Mouse (Mus musculus) layer of hippocampus, postnatal 36 days (tissue): ENCODE measurements around the gene Siglec1. TPM values are rescaled to one million over a fixed set of nuclear protein-coding genes. Genes with fewer than 3 reads are reported as not detected.

Source experiments
- microRNA-seq, 2 experiments: library from miRNA; unstranded; fragments of <30 nt; microRNA quantifications; one replicate each; pipeline ENCODE4 v1.2.0; 2021
- total RNA-seq, 2 experiments: library from RNA; stranded (reverse); gene quantifications; 2 replicates each; pipeline ENCODE4 v1.2.3; 2021

The Siglec1 gene
- total RNA-seq, 2 experiments from 2014 or later = 0.27 to 0.33 TPM

Small RNA genes lying within 50 kb of the gene (microRNA-seq; reads per million reads assigned to microRNA genes)
- 0.21 to 1.8 reads per million in 2 experiments for gene Mir6973b

Other genes with a start within 250 kb of the Siglec1 start
- gene 4930402H24Rik, start 180.4 kb downstream of the Siglec1 start, total RNA-seq = 10 to 100 TPM; 80.1 to 90.1 TPM
- 100 to 1,000 TPM; 113 TPM for gene Atrn, start 180.3 kb downstream of the Siglec1 start, total RNA-seq
- gene Gfra4, start 43.7 kb downstream of the Siglec1 start, total RNA-seq = 10 to 100 TPM; 60.3 to 67.9 TPM
- gene Adam33, start 23.0 kb downstream of the Siglec1 start, total RNA-seq = under 1 TPM in 1 of 2 experiments, not detected in 1; 0.40 TPM
- gene Hspa12b, start 40.5 kb upstream of the Siglec1 start, total RNA-seq = 1 to 10 TPM; 7.5 to 9.1 TPM
- not detected for gene Gm11037, start 46.7 kb upstream of the Siglec1 start, total RNA-seq
- gene 1700037H04Rik, start 73.3 kb upstream of the Siglec1 start, total RNA-seq = 10 to 100 TPM; 51.3 to 51.8 TPM
- 10 to 100 TPM; 73.9 to 76.5 TPM for gene Cenpb, start 93.3 kb upstream of the Siglec1 start, total RNA-seq
- gene Cdc25b, start 100.2 kb upstream of the Siglec1 start, total RNA-seq = 10 to 100 TPM; 16.0 to 20.1 TPM
- gene Spef1, start 100.5 kb upstream of the Siglec1 start, total RNA-seq = 10 to 100 TPM; 10.9 to 14.4 TPM
- gene Ap5s1, start 120.3 kb upstream of the Siglec1 start, total RNA-seq = 10 to 100 TPM; 22.2 to 25.7 TPM
- gene Mavs, start 147.3 kb upstream of the Siglec1 start, total RNA-seq = 1 to 10 TPM; 6.5 to 6.8 TPM
- gene Pank2, start 175.7 kb upstream of the Siglec1 start, total RNA-seq = 10 to 100 TPM; 54.5 to 59.4 TPM